In the genomic region with DNA sequence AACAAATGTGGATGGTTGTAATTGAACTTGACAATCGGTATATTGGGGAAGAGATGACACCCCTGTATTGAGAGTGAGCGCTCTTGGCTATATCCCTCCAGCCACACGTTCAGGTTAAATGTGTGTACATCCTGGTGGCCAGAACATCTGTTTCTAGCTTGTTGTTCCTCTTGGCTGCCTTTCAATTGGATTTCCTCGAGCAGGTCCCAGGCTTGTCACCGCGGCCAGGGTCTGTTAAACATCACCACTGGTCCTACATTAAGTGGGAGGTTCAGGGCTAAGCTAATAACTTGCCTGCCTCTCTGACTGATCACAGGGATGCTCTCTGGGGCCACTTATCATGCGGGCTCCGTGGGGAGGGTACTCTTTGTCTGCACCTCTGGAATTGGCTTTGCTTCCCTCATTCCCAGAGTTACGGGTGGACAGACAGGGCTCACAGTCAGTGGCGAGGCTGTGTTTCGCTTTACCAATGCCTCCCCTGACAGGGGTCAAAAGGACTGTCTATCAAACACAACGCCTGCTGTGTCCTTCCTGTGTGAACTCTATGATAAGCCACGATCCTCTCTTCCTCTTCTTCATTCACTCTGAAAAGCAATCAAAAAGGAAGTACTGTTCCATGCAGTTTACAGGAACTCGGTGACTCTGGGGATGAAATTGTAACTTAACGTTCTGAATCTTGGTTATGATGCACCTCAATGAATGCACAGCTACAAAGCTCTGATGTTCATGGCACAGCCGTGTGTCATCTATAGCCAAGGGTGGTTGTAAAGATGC, we compare ENCODE assay signal across 11 mouse cellular contexts. TPM values are rescaled to one million over a fixed set of nuclear protein-coding genes. Genes with fewer than 3 reads are reported as not detected.
DNase-seq lines count a peak whose midpoint lies in the region; ATAC-seq lines count a peak whose summit lies in the region.
"Had no signal": no experiment of that assay in that cellular context is flagged by ENCODE, and none has a peak within 500 bp of the region (broad histone marks: within the 10 kb centered on the region; RNA-seq: fewer than 3 reads in every experiment).

No protein-coding gene starts in this region.

- 20% methylated on average over 16 of the region's 16 CpGs for WGBS in kidney, embryonic 14.5 days
- WGBS in macrophage (ENCODE audit: missing documents): 19% methylated on average over 16 of the region's 16 CpGs
- WGBS in forebrain, embryonic 15.5 days: 44% methylated on average over 16 of the region's 16 CpGs

- peaks cover 3% of the 10 kb centered on the region; the same call in 1 of the 2 replicates for H3K4me1 ChIP-seq in kidney, embryonic 14.5 days (ENCODE audit: control insufficient read depth, insufficient read depth, low read length)
- no peaks in the 10 kb centered on the region for H3K4me1 ChIP-seq in forebrain, embryonic 15.5 days

- H3K9ac ChIP-seq in kidney, embryonic 14.5 days (ENCODE audit: low read depth, low read length): no peak overlapping the region
- no peak overlapping the region for H3K9ac ChIP-seq in forebrain, embryonic 15.5 days (replicated peaks)

- H3K4me3 ChIP-seq in kidney, embryonic 14.5 days (ENCODE audit: low read length): no peak overlapping the region
- H3K4me3 ChIP-seq in macrophage (ENCODE audit: inconsistent target): peak overlapping the region; percentile 5; the same call in 1 of the 2 replicates
- H3K4me3 ChIP-seq in forebrain, embryonic 15.5 days: no peak overlapping the region
- H3K4me3 ChIP-seq: midbrain, embryonic 10.5 days had no signal

- no peaks in the 10 kb centered on the region for H3K9me3 ChIP-seq in kidney, embryonic 14.5 days (ENCODE audit: control insufficient read depth, low read length)
- no peaks in the 10 kb centered on the region for H3K9me3 ChIP-seq in forebrain, embryonic 15.5 days
- H3K9me3 ChIP-seq: midbrain, embryonic 10.5 days had no signal

- ATAC-seq in kidney, embryonic 14.5 days (ENCODE audit: low FRiP score, low TSS enrichment): peak; percentile 93
- no peak for ATAC-seq in cerebellum, adult (ENCODE audit: insufficient number of reproducible peaks, low FRiP score, low TSS enrichment)
- no peak for ATAC-seq in forebrain, embryonic 15.5 days (replicated peaks)

- no peaks in the 10 kb centered on the region; the same call in 1 of the 2 replicates for H3K27me3 ChIP-seq in kidney, embryonic 14.5 days (ENCODE audit: control insufficient read depth, insufficient read depth, low read length)
- H3K27me3 ChIP-seq in forebrain, embryonic 15.5 days: no peaks in the 10 kb centered on the region

- DNase-seq in kidney, adult 11 months: no peak
- DNase-seq in R1 (ENCODE audit: low read depth, low spot score): peak; percentile 32
- DNase-seq in forelimb bud, embryonic 11.5 days (ENCODE audit: low read depth, low spot score): peak; percentile 65
- DNase-seq in adipocyte (ENCODE audit: low spot score): no peak
- DNase-seq: cerebellum, adult 18-20 months; thymus, postnatal 4 days had no signal

- H3K79me2 ChIP-seq in macrophage (ENCODE audit: inconsistent target): no peaks in the 10 kb centered on the region

- H3K27ac ChIP-seq in kidney, embryonic 14.5 days (ENCODE audit: low read depth, low read length): no peak overlapping the region
- no peak overlapping the region for H3K27ac ChIP-seq in macrophage
- no peak overlapping the region for H3K27ac ChIP-seq in forebrain, embryonic 15.5 days (replicated peaks)
- H3K27ac ChIP-seq: midbrain, embryonic 10.5 days had no signal

- H3K4me2 ChIP-seq in kidney, embryonic 14.5 days (replicated peaks; ENCODE audit: low read depth, low read length): no peak overlapping the region
- no peak overlapping the region for H3K4me2 ChIP-seq in forebrain, embryonic 15.5 days (replicated peaks)

- H3K36me3 ChIP-seq in kidney, embryonic 14.5 days (ENCODE audit: control insufficient read depth, insufficient read depth, low read length): no peaks in the 10 kb centered on the region
- no peaks in the 10 kb centered on the region for H3K36me3 ChIP-seq in macrophage (ENCODE audit: inconsistent target)
- no peaks in the 10 kb centered on the region for H3K36me3 ChIP-seq in forebrain, embryonic 15.5 days
- H3K36me3 ChIP-seq: midbrain, embryonic 10.5 days had no signal

RNA-seq across cellular contexts. Expression of a gene that starts 46.6 kb away (rescaled TPM):
- 20.0 and 26.1 TPM in 2 replicates for polyA plus RNA-seq in kidney, embryonic 14.5 days (2014; fragmentation: Nextera tagmentation; extraction: Ambion mirVana)
- total RNA-seq in macrophage (2018; cell fraction: chromatin; rRNA removed): 10 to 100 TPM; 13.6 to 90.2 (median 34.1) TPM
- 10 to 100 TPM; 15.8 to 44.6 (median 30.6) TPM for total RNA-seq in macrophage (2018; cell fraction: cytosol; rRNA removed)
- total RNA-seq in macrophage (2018; cell fraction: nucleus; rRNA removed): 100 to 1,000 TPM in 2 of 26 experiments, 10 to 100 TPM in 24; 13.8 to 122 (median 47.2) TPM
- polyA plus RNA-seq in macrophage (2018): 14.0 to 16.7 TPM (median 15.5 TPM) in 3 replicates
- 27.9 and 29.2 TPM in 2 replicates for polyA plus RNA-seq in forebrain, embryonic 15.5 days (2015; fragmentation: Nextera tagmentation; extraction: Ambion mirVana)

Comparison
In these comparisons a context has a peak if more than half of its experiments do, and no peak if none do; other contexts are left out.
1. DNase-seq: peak in R1 (single experiment) and forelimb bud, embryonic 11.5 days (single experiment); none in kidney, adult 11 months (single experiment) and adipocyte (single experiment).